Mouse (Mus musculus) cortical plate, adult 2 months (tissue): Measurements from ENCODE around the gene Dock8.

Experiments used
- CTCF ChIP-seq: fragments of 200-500 bp; IDR thresholded peaks from 2 replicates; pipeline ENCODE4 v1.5.1; 2011; ENCODE audit warnings: mild to moderate bottlenecking, control low read depth, low read length; ENCODE audit not compliant: insufficient read depth; ENCODE audit errors: extremely low read depth
- POLR2A ChIP-seq: fragments of 200-500 bp; IDR thresholded peaks from 2 replicates; pipeline ENCODE4 v1.6.1; 2011; ENCODE audit warnings: mild to moderate bottlenecking, low read length, control low read depth; ENCODE audit not compliant: insufficient read depth; ENCODE audit errors: extremely low read depth

DNA sequence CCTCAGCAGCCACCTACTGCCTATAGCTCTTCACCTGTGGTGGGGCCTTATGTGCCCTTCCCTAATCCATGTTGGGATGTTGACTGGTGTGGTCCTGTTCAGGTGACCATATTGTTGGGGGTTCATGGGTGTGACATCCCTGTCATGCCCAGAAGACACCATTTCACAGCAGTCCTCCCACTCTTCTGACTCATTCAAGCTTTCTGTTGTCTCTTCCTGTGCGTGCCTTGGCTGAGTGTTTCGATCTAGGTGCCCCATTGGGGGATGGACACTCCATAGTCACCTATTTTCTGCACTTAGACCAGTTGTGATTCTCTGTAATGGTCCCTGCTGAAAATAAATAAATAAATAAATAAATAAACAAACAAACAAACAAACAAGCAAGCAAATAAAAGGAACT, 14.3 kb upstream of the Dock8 start:
- TF ChIP-seq CTCF (no peak), POLR2A (no peak)
